Mouse (Mus musculus): ENCODE measurements around the gene Evi5. TPM values are rescaled to one million over a fixed set of nuclear protein-coding genes. Genes with fewer than 3 reads are reported as not detected.
"Not testable (repeated sequence)": the region's sequence is repeated elsewhere in the genome, so short reads cannot be mapped to it uniquely, and the experiment has no call there.

Evi5 gene
- polyA plus RNA-seq, 1 experiment from 2014 or later = 57.5 TPM

GRCm38 (mm10) chr5:107904325-107904724 lies 29.4 kb upstream of the Evi5 start:
- H3K9ac ChIP-seq (ENCODE audit: low read length) = no peak overlapping the region
- 56% methylated on average over 3 of the region's 3 CpGs for WGBS
- no peak overlapping the region for H3K4me2 ChIP-seq (ENCODE audit: low read depth, low read length)
- H3K4me3 ChIP-seq (ENCODE audit: low read length) = no peak overlapping the region
- H3K27me3 ChIP-seq (ENCODE audit: control insufficient read depth, insufficient read depth, low read depth, low read length) = no peaks in the 10 kb centered on the region
- peaks cover 5% of the 10 kb centered on the region; the same call in 1 of the 2 replicates for H3K4me1 ChIP-seq (replicated peaks; ENCODE audit: control insufficient read depth, insufficient read depth, low read length)
- ATAC-seq (ENCODE audit: low read depth) = no peak
- H3K9me3 ChIP-seq (ENCODE audit: control insufficient read depth, low read length) = no peaks in the 10 kb centered on the region
- no peak overlapping the region for H3K27ac ChIP-seq (ENCODE audit: low read length)
- peaks cover 62% of the 10 kb centered on the region for H3K36me3 ChIP-seq (ENCODE audit: control insufficient read depth, insufficient read depth, low read length)

- H3K4me3 ChIP-seq (ENCODE audit: low read length) = peak overlapping the region; percentile 100
- peak overlapping the region; percentile 100 for H3K9ac ChIP-seq (ENCODE audit: low read length)
- peaks cover 33% of the 10 kb centered on the region for H3K36me3 ChIP-seq (ENCODE audit: control insufficient read depth, insufficient read depth, low read length)
- H3K4me1 ChIP-seq (replicated peaks; ENCODE audit: control insufficient read depth, insufficient read depth, low read length) = peaks cover 5% of the 10 kb centered on the region; the same call in 1 of the 2 replicates
- under 1% methylated on average over 23 of the region's 23 CpGs for WGBS
- no peaks in the 10 kb centered on the region for H3K27me3 ChIP-seq (ENCODE audit: control insufficient read depth, insufficient read depth, low read depth, low read length)
- ATAC-seq (ENCODE audit: low read depth) = no peak
- H3K4me2 ChIP-seq (ENCODE audit: low read depth, low read length) = peak overlapping the region; percentile 86
- no peaks in the 10 kb centered on the region for H3K9me3 ChIP-seq (ENCODE audit: control insufficient read depth, low read length)
- peak overlapping the region; percentile 70 for H3K27ac ChIP-seq (ENCODE audit: low read length)
Observed at GRCm38 (mm10) chr5:107901014-107901615, 26.2 kb upstream of the Evi5 start.

- peak; percentile 98 for ATAC-seq (ENCODE audit: low read depth)
- Histone ChIP-seq H3K4me2 (ENCODE audit: low read depth, low read length) (peak within 1 kb of the TSS; percentile 86), H3K9me3 (ENCODE audit: control insufficient read depth, low read length) (no peaks in the 10 kb centered on the region), H3K27me3 (ENCODE audit: control insufficient read depth, insufficient read depth, low read depth, low read length) (no peaks in the 10 kb centered on the region), H3K9ac (ENCODE audit: low read length) (peak within 1 kb of the TSS; percentile 100), H3K4me3 (ENCODE audit: low read length) (peak within 1 kb of the TSS; percentile 100), H3K4me1 (replicated peaks; ENCODE audit: control insufficient read depth, insufficient read depth, low read length) (peaks cover 5% of the 10 kb centered on the region; the same call in 1 of the 2 replicates), H3K36me3 (ENCODE audit: control insufficient read depth, insufficient read depth, low read length) (peaks cover 27% of the 10 kb centered on the region), H3K27ac (ENCODE audit: low read length) (peak within 1 kb of the TSS; percentile 70)
- WGBS = 4% methylated on average over 66 of the region's 66 CpGs
Observed at GRCm38 (mm10) chr5:107900206-107901013, 25.5 kb upstream of the Evi5 start, which contains the start of gene Rpl5. Rpl5 (plus strand) TSS chr5:107900502.

GRCm38 (mm10) chr5:107896265-107896664 lies 21.4 kb upstream of the Evi5 start:
- WGBS = 73% methylated on average over 1 of the region's 1 CpGs
- no peaks in the 10 kb centered on the region for H3K27me3 ChIP-seq (ENCODE audit: control insufficient read depth, insufficient read depth, low read depth, low read length)

GRCm38 (mm10) chr5:107894676-107895075 lies 19.8 kb upstream of the Evi5 start:
- ATAC-seq (ENCODE audit: low read depth) = no peak
- Histone ChIP-seq H3K9ac (ENCODE audit: low read length) (no peak overlapping the region), H3K4me2 (ENCODE audit: low read depth, low read length) (no peak overlapping the region), H3K4me3 (ENCODE audit: low read length) (no peak overlapping the region), H3K36me3 (ENCODE audit: control insufficient read depth, insufficient read depth, low read length) (no peaks in the 10 kb centered on the region), H3K27me3 (ENCODE audit: control insufficient read depth, insufficient read depth, low read depth, low read length) (no peaks in the 10 kb centered on the region), H3K27ac (ENCODE audit: low read length) (no peak overlapping the region), H3K4me1 (replicated peaks; ENCODE audit: control insufficient read depth, insufficient read depth, low read length) (no peaks in the 10 kb centered on the region), H3K9me3 (ENCODE audit: control insufficient read depth, low read length) (no peaks in the 10 kb centered on the region)
- WGBS = 62% methylated on average over 7 of the region's 7 CpGs

More at GRCm38 (mm10) chr5:107896265-107896664, 21.4 kb upstream of the Evi5 start:
- H3K4me3 ChIP-seq (ENCODE audit: low read length) = no peak overlapping the region
- no peak overlapping the region for H3K4me2 ChIP-seq (ENCODE audit: low read depth, low read length)
- H3K4me1 ChIP-seq (replicated peaks; ENCODE audit: control insufficient read depth, insufficient read depth, low read length) = no peaks in the 10 kb centered on the region
- no peak for ATAC-seq (ENCODE audit: low read depth)
- no peaks in the 10 kb centered on the region for H3K36me3 ChIP-seq (ENCODE audit: control insufficient read depth, insufficient read depth, low read length)
- no peaks in the 10 kb centered on the region for H3K9me3 ChIP-seq (ENCODE audit: control insufficient read depth, low read length)
- H3K9ac ChIP-seq (ENCODE audit: low read length) = no peak overlapping the region
- no peak overlapping the region for H3K27ac ChIP-seq (ENCODE audit: low read length)

GRCm38 (mm10) chr5:107891515-107891914 lies 16.6 kb upstream of the Evi5 start:
- not testable (repeated sequence) for H3K4me2 ChIP-seq (ENCODE audit: low read depth, low read length); H3K27ac ChIP-seq (ENCODE audit: low read length); H3K4me1 ChIP-seq (replicated peaks; ENCODE audit: control insufficient read depth, insufficient read depth, low read length); H3K4me3 ChIP-seq (ENCODE audit: low read length); H3K36me3 ChIP-seq (ENCODE audit: control insufficient read depth, insufficient read depth, low read length); H3K27me3 ChIP-seq (ENCODE audit: control insufficient read depth, insufficient read depth, low read depth, low read length); H3K9ac ChIP-seq (ENCODE audit: low read length); H3K9me3 ChIP-seq (ENCODE audit: control insufficient read depth, low read length)
- WGBS = 60% methylated on average over 1 of the region's 1 CpGs
- peak; percentile 45; the same call in 1 of the 2 replicates for ATAC-seq (ENCODE audit: low read depth)

- Histone ChIP-seq H3K27me3 (ENCODE audit: control insufficient read depth, insufficient read depth, low read depth, low read length) (no peaks in the 10 kb centered on the region), H3K9me3 (ENCODE audit: control insufficient read depth, low read length) (no peaks in the 10 kb centered on the region), H3K9ac (ENCODE audit: low read length) (no peak overlapping the region), H3K27ac (ENCODE audit: low read length) (no peak overlapping the region), H3K4me2 (ENCODE audit: low read depth, low read length) (no peak overlapping the region), H3K4me1 (replicated peaks; ENCODE audit: control insufficient read depth, insufficient read depth, low read length) (no peaks in the 10 kb centered on the region), H3K36me3 (ENCODE audit: control insufficient read depth, insufficient read depth, low read length) (no peaks in the 10 kb centered on the region), H3K4me3 (ENCODE audit: low read length) (no peak overlapping the region)
- no peak for ATAC-seq (ENCODE audit: low read depth)
- 47% methylated on average over 9 of the region's 9 CpGs for WGBS
Observed at GRCm38 (mm10) chr5:107889994-107890888, 15.3 kb upstream of the Evi5 start.

GRCm38 (mm10) chr5:107880710-107881109 lies 5.8 kb upstream of the Evi5 start:
- Histone ChIP-seq H3K4me1 (replicated peaks; ENCODE audit: control insufficient read depth, insufficient read depth, low read length) (no peaks in the 10 kb centered on the region), H3K4me3 (ENCODE audit: low read length) (no peak overlapping the region), H3K9me3 (ENCODE audit: control insufficient read depth, low read length) (no peaks in the 10 kb centered on the region), H3K27me3 (ENCODE audit: control insufficient read depth, insufficient read depth, low read depth, low read length) (no peaks in the 10 kb centered on the region), H3K36me3 (ENCODE audit: control insufficient read depth, insufficient read depth, low read length) (no peaks in the 10 kb centered on the region), H3K4me2 (ENCODE audit: low read depth, low read length) (no peak overlapping the region), H3K27ac (ENCODE audit: low read length) (no peak overlapping the region), H3K9ac (ENCODE audit: low read length) (no peak overlapping the region)
- 59% methylated on average over 5 of the region's 5 CpGs for WGBS
- no peak for ATAC-seq (ENCODE audit: low read depth)

GRCm38 (mm10) chr5:107877053-107877452 lies 2.1 kb upstream of the Evi5 start:
- 81% methylated on average over 1 of the region's 1 CpGs for WGBS
- no peaks in the 10 kb centered on the region for H3K9me3 ChIP-seq (ENCODE audit: control insufficient read depth, low read length)
- no peak overlapping the region for H3K4me3 ChIP-seq (ENCODE audit: low read length)
- H3K9ac ChIP-seq (ENCODE audit: low read length) = no peak overlapping the region
- no peak for ATAC-seq (ENCODE audit: low read depth)
- no peaks in the 10 kb centered on the region for H3K36me3 ChIP-seq (ENCODE audit: control insufficient read depth, insufficient read depth, low read length)
- H3K4me2 ChIP-seq (ENCODE audit: low read depth, low read length) = no peak overlapping the region
- no peaks in the 10 kb centered on the region for H3K27me3 ChIP-seq (ENCODE audit: control insufficient read depth, insufficient read depth, low read depth, low read length)
- no peaks in the 10 kb centered on the region for H3K4me1 ChIP-seq (replicated peaks; ENCODE audit: control insufficient read depth, insufficient read depth, low read length)
- no peak overlapping the region for H3K27ac ChIP-seq (ENCODE audit: low read length)

Data from lung, embryonic 16.5 days (tissue).